Mouse (Mus musculus): Measurements from ENCODE around the gene Sfrp5.
A peak's percentile ranks its signal among the peaks of the same experiment; 100 is the strongest.

The Sfrp5 gene

GRCm38 (mm10) chr19:42196378-42196777, 5.7 kb downstream of the Sfrp5 start:
- no peak for DNase-seq

GRCm38 (mm10) chr19:42193311-42193710, 8.7 kb downstream of the Sfrp5 start:
- no peak for DNase-seq

- DNase-seq: peak in 1 of 2 experiments; percentile 67
Observed at GRCm38 (mm10) chr19:42190494-42190893, 11.6 kb downstream of the Sfrp5 start.

- no peak for DNase-seq
Observed at GRCm38 (mm10) chr19:42189735-42190134, 12.3 kb downstream of the Sfrp5 start.

- DNase-seq: no peak
Observed at GRCm38 (mm10) chr19:42182673-42183072, 19.4 kb downstream of the Sfrp5 start.

GRCm38 (mm10) chr19:42179356-42179755, 22.7 kb downstream of the Sfrp5 start:
- DNase-seq: no peak

GRCm38 (mm10) chr19:42177461-42177860, 24.6 kb downstream of the Sfrp5 start:
- DNase-seq: no peak

- no peak for DNase-seq
Observed at GRCm38 (mm10) chr19:42176841-42177240, 25.2 kb downstream of the Sfrp5 start.

GRCm38 (mm10) chr19:42170025-42170969, 31.8 kb downstream of the Sfrp5 start:
- peak; percentile 94 to 95 for DNase-seq

GRCm38 (mm10) chr19:42169322-42169975, 32.6 kb downstream of the Sfrp5 start:
- peak; percentile 20 to 36 for DNase-seq

- DNase-seq: no peak
Observed at GRCm38 (mm10) chr19:42167489-42167888, 34.6 kb downstream of the Sfrp5 start.

GRCm38 (mm10) chr19:42166766-42167165, 35.3 kb downstream of the Sfrp5 start:
- no peak for DNase-seq

- peak; percentile 71 to 90 for DNase-seq
Observed at GRCm38 (mm10) chr19:42166130-42166529, 35.9 kb downstream of the Sfrp5 start.

- DNase-seq: no peak
Observed at GRCm38 (mm10) chr19:42164188-42164587, 37.9 kb downstream of the Sfrp5 start.

- no peak for DNase-seq
Observed at GRCm38 (mm10) chr19:42163764-42164163, 38.3 kb downstream of the Sfrp5 start, which contains the start of gene Zfyve27. TSS of gene Zfyve27 (plus strand) at chr19:42163951.

- no peak for DNase-seq
Observed at GRCm38 (mm10) chr19:42158246-42159017, 43.6 kb downstream of the Sfrp5 start.

- no peak for DNase-seq
Observed at GRCm38 (mm10) chr19:42157493-42158237, 44.4 kb downstream of the Sfrp5 start.

- DNase-seq: peak; percentile 83 to 91
Observed at GRCm38 (mm10) chr19:42151990-42152389, 50.1 kb downstream of the Sfrp5 start.

GRCm38 (mm10) chr19:42148569-42148860, 53.5 kb downstream of the Sfrp5 start:
- DNase-seq: no peak

All from kidney, adult 8-10 months (tissue).